Mouse (Mus musculus) neural tube, embryonic 13.5 days (tissue): ENCODE data around the gene Herpud1. TPM values are rescaled to one million over a fixed set of nuclear protein-coding genes. Genes with fewer than 3 reads are reported as not detected.
"Not testable (repeated sequence)": the region's sequence is repeated elsewhere in the genome, so short reads cannot be mapped to it uniquely, and the experiment has no call there.

Experiments
- ATAC-seq: fragments of 200-750 bp; cut with Nextera tagmentation; 2 replicates; pipeline ENCODE4 v1.8.0; 2017; ENCODE audit warnings: low read depth, mild to moderate bottlenecking, moderate TSS enrichment, moderate library complexity
- H3K27ac ChIP-seq: fragments of 300-500 bp; sonication (generic); replicated peaks from 2 replicates; pipeline ENCODE4 v1.5.1; 2015; ENCODE audit warnings: moderate library complexity, mild to moderate bottlenecking, inconsistent platforms
- H3K27me3 ChIP-seq: fragments of 300-500 bp; sonication (generic); 2 replicates; pipeline ENCODE4 v1.6.1; 2015; ENCODE audit warnings: mild to moderate bottlenecking, inconsistent platforms
- H3K36me3 ChIP-seq: fragments of 300-500 bp; sonication (generic); 2 replicates; pipeline ENCODE4 v1.6.1; 2015; ENCODE audit warnings: mild to moderate bottlenecking, inconsistent platforms
- H3K4me1 ChIP-seq: fragments of 300-500 bp; sonication (generic); replicated peaks from 2 replicates; pipeline ENCODE4 v1.6.1; 2015; ENCODE audit warnings: inconsistent platforms
- H3K4me2 ChIP-seq: fragments of 300-500 bp; sonication (generic); 2 replicates; pipeline ENCODE4 v1.6.1; 2015; ENCODE audit warnings: inconsistent platforms, mild to moderate bottlenecking, moderate library complexity
- H3K4me3 ChIP-seq: fragments of 300-500 bp; sonication (generic); 2 replicates; pipeline ENCODE4 v1.5.1; 2015; ENCODE audit warnings: mild to moderate bottlenecking, inconsistent platforms
- H3K9ac ChIP-seq: fragments of 300-500 bp; sonication (generic); 2 replicates; pipeline ENCODE4 v1.6.1; 2015; ENCODE audit warnings: moderate library complexity, mild to moderate bottlenecking, inconsistent platforms
- H3K9me3 ChIP-seq: fragments of 300-500 bp; sonication (generic); 2 replicates; pipeline ENCODE4 v1.6.1; 2016; ENCODE audit warnings: inconsistent platforms
- WGBS: fragments of 180-500 bp; shearing (Covaris S2); methylation state at CpG from one replicate; pipeline ENCODE4 v1.1.7; 2015; 5-methylcytosine and 5-hydroxymethylcytosine counted together
- polyA plus RNA-seq: library from polyadenylated mRNA; unstranded; fragments of >200 nt; fragmentation: Nextera tagmentation; extraction: Ambion mirVana; gene quantifications from 2 replicates; pipeline ENCODE4 v1.2.1, GENCODE M21; 2015

Herpud1 gene
- polyA plus RNA-seq, 1 experiment from 2014 or later: 63.3 TPM

GRCm38 (mm10) chr8:94395851-94396540 is 9.8 kb downstream of the Herpud1 start:
- 91% methylated on average over 6 of the region's 6 CpGs for WGBS
- H3K4me1 ChIP-seq: no peaks in the 10 kb centered on the region
- peaks cover 76% of the 10 kb centered on the region for H3K36me3 ChIP-seq

GRCm38 (mm10) chr8:94396964-94397657 is 10.9 kb downstream of the Herpud1 start:
- no peak overlapping the region for H3K27ac ChIP-seq
- no peaks in the 10 kb centered on the region for H3K4me1 ChIP-seq
- H3K36me3 ChIP-seq: peaks cover 65% of the 10 kb centered on the region
- H3K4me2 ChIP-seq: no peak overlapping the region
- no peaks in the 10 kb centered on the region for H3K27me3 ChIP-seq
- no peaks in the 10 kb centered on the region for H3K9me3 ChIP-seq
- 0 out of 2 replicates have a peak, but pooled peaks have one; percentile 53 for ATAC-seq
- no peak overlapping the region for H3K9ac ChIP-seq
- no peak overlapping the region for H3K4me3 ChIP-seq
- WGBS: 70% methylated on average over 11 of the region's 11 CpGs

More at GRCm38 (mm10) chr8:94395851-94396540, 9.8 kb downstream of the Herpud1 start:
- Histone ChIP-seq H3K4me3 (no peak overlapping the region), H3K9me3 (no peaks in the 10 kb centered on the region), H3K9ac (no peak overlapping the region), H3K27me3 (no peaks in the 10 kb centered on the region), H3K4me2 (no peak overlapping the region), H3K27ac (no peak overlapping the region)
- ATAC-seq: no peak

- 86% methylated on average over 6 of the region's 6 CpGs for WGBS
- Histone ChIP-seq H3K36me3 (peaks cover 52% of the 10 kb centered on the region), H3K27ac (no peak overlapping the region), H3K9ac (no peak overlapping the region), H3K9me3 (no peaks in the 10 kb centered on the region), H3K27me3 (no peaks in the 10 kb centered on the region), H3K4me2 (no peak overlapping the region), H3K4me3 (no peak overlapping the region), H3K4me1 (no peaks in the 10 kb centered on the region)
- ATAC-seq: no peak
Measured at GRCm38 (mm10) chr8:94398587-94398986, 12.3 kb downstream of the Herpud1 start.

GRCm38 (mm10) chr8:94399361-94399953 is 13.2 kb downstream of the Herpud1 start:
- no peak overlapping the region for H3K4me3 ChIP-seq
- H3K9me3 ChIP-seq: no peaks in the 10 kb centered on the region
- no peak for ATAC-seq
- H3K4me1 ChIP-seq: no peaks in the 10 kb centered on the region
- WGBS: 90% methylated on average over 3 of the region's 3 CpGs
- H3K9ac ChIP-seq: no peak overlapping the region
- H3K27me3 ChIP-seq: no peaks in the 10 kb centered on the region
- no peak overlapping the region for H3K4me2 ChIP-seq
- H3K36me3 ChIP-seq: peaks cover 43% of the 10 kb centered on the region
- H3K27ac ChIP-seq: no peak overlapping the region

GRCm38 (mm10) chr8:94399957-94400356 is 13.7 kb downstream of the Herpud1 start:
- 91% methylated on average over 2 of the region's 2 CpGs for WGBS
- not testable (repeated sequence) for H3K27ac ChIP-seq, H3K27me3 ChIP-seq, H3K4me1 ChIP-seq, H3K4me2 ChIP-seq, H3K4me3 ChIP-seq, H3K9me3 ChIP-seq, H3K9ac ChIP-seq, ATAC-seq
- peaks cover 38% of the 10 kb centered on the region for H3K36me3 ChIP-seq

- 73% methylated on average over 8 of the region's 8 CpGs for WGBS
- no peaks in the 10 kb centered on the region for H3K9me3 ChIP-seq
- no peak overlapping the region for H3K4me3 ChIP-seq
- H3K4me2 ChIP-seq: no peak overlapping the region
- no peak for ATAC-seq
- no peaks in the 10 kb centered on the region for H3K27me3 ChIP-seq
- H3K36me3 ChIP-seq: no peaks in the 10 kb centered on the region
- no peak overlapping the region for H3K27ac ChIP-seq
- no peaks in the 10 kb centered on the region for H3K4me1 ChIP-seq
- no peak overlapping the region for H3K9ac ChIP-seq
Measured at GRCm38 (mm10) chr8:94408443-94409080, 22.3 kb downstream of the Herpud1 start.

GRCm38 (mm10) chr8:94409523-94409922 is 23.3 kb downstream of the Herpud1 start:
- no peak for ATAC-seq

GRCm38 (mm10) chr8:94412518-94412917 is 26.3 kb downstream of the Herpud1 start:
- H3K27ac ChIP-seq: no peak overlapping the region
- H3K36me3 ChIP-seq: no peaks in the 10 kb centered on the region
- no peaks in the 10 kb centered on the region for H3K27me3 ChIP-seq
- H3K9ac ChIP-seq: no peak overlapping the region
- no peak for ATAC-seq
- H3K4me2 ChIP-seq: no peak overlapping the region
- WGBS: 83% methylated on average over 6 of the region's 6 CpGs
- H3K9me3 ChIP-seq: no peaks in the 10 kb centered on the region
- H3K4me3 ChIP-seq: no peak overlapping the region
- H3K4me1 ChIP-seq: no peaks in the 10 kb centered on the region

More at GRCm38 (mm10) chr8:94409523-94409922, 23.3 kb downstream of the Herpud1 start:
- H3K4me3 ChIP-seq: no peak overlapping the region
- no peaks in the 10 kb centered on the region for H3K27me3 ChIP-seq
- no peaks in the 10 kb centered on the region for H3K4me1 ChIP-seq
- H3K4me2 ChIP-seq: no peak overlapping the region
- H3K36me3 ChIP-seq: no peaks in the 10 kb centered on the region
- 85% methylated on average over 7 of the region's 7 CpGs for WGBS
- H3K27ac ChIP-seq: no peak overlapping the region
- H3K9ac ChIP-seq: no peak overlapping the region
- H3K9me3 ChIP-seq: no peaks in the 10 kb centered on the region

GRCm38 (mm10) chr8:94413509-94413908 is 27.3 kb downstream of the Herpud1 start:
- Histone ChIP-seq H3K9me3 (no peaks in the 10 kb centered on the region), H3K4me1 (no peaks in the 10 kb centered on the region), H3K4me3 (no peak overlapping the region), H3K9ac (no peak overlapping the region), H3K27me3 (no peaks in the 10 kb centered on the region), H3K36me3 (no peaks in the 10 kb centered on the region), H3K4me2 (no peak overlapping the region), H3K27ac (no peak overlapping the region)
- 86% methylated on average over 6 of the region's 6 CpGs for WGBS
- ATAC-seq: no peak

GRCm38 (mm10) chr8:94415218-94415617 is 29.0 kb downstream of the Herpud1 start:
- no peak overlapping the region for H3K4me3 ChIP-seq
- H3K4me2 ChIP-seq: no peak overlapping the region
- no peaks in the 10 kb centered on the region for H3K36me3 ChIP-seq
- no peaks in the 10 kb centered on the region for H3K27me3 ChIP-seq
- no peaks in the 10 kb centered on the region for H3K9me3 ChIP-seq
- no peak overlapping the region for H3K27ac ChIP-seq
- WGBS: 72% methylated on average over 2 of the region's 2 CpGs
- no peak for ATAC-seq
- no peak overlapping the region for H3K9ac ChIP-seq
- H3K4me1 ChIP-seq: no peaks in the 10 kb centered on the region

GRCm38 (mm10) chr8:94418017-94418416 is 31.8 kb downstream of the Herpud1 start:
- no peak overlapping the region for H3K4me2 ChIP-seq
- no peak overlapping the region for H3K9ac ChIP-seq
- 76% methylated on average over 9 of the region's 9 CpGs for WGBS
- H3K9me3 ChIP-seq: no peaks in the 10 kb centered on the region
- no peaks in the 10 kb centered on the region for H3K36me3 ChIP-seq
- no peaks in the 10 kb centered on the region for H3K27me3 ChIP-seq
- no peak overlapping the region for H3K4me3 ChIP-seq
- H3K4me1 ChIP-seq: no peaks in the 10 kb centered on the region
- no peak overlapping the region for H3K27ac ChIP-seq
- ATAC-seq: no peak

- H3K9me3 ChIP-seq: no peaks in the 10 kb centered on the region
- H3K4me1 ChIP-seq: no peaks in the 10 kb centered on the region
- no peak overlapping the region for H3K27ac ChIP-seq
- H3K4me2 ChIP-seq: no peak overlapping the region
- no peak overlapping the region for H3K4me3 ChIP-seq
- no peaks in the 10 kb centered on the region for H3K27me3 ChIP-seq
- no peak overlapping the region for H3K9ac ChIP-seq
- H3K36me3 ChIP-seq: no peaks in the 10 kb centered on the region
- 89% methylated on average over 4 of the region's 4 CpGs for WGBS
- ATAC-seq: no peak
Measured at GRCm38 (mm10) chr8:94422270-94422669, 36.0 kb downstream of the Herpud1 start.
